Mouse (Mus musculus): ENCODE data around the gene Sfrp2. TPM values are rescaled to one million over a fixed set of nuclear protein-coding genes. Genes with fewer than 3 reads are reported as not detected.

The Sfrp2 gene
- not detected in 2 replicates for polyA plus RNA-seq (2011; ENCODE audit: insufficient read depth, insufficient read length, low replicate concordance, missing spikeins)

DNA sequence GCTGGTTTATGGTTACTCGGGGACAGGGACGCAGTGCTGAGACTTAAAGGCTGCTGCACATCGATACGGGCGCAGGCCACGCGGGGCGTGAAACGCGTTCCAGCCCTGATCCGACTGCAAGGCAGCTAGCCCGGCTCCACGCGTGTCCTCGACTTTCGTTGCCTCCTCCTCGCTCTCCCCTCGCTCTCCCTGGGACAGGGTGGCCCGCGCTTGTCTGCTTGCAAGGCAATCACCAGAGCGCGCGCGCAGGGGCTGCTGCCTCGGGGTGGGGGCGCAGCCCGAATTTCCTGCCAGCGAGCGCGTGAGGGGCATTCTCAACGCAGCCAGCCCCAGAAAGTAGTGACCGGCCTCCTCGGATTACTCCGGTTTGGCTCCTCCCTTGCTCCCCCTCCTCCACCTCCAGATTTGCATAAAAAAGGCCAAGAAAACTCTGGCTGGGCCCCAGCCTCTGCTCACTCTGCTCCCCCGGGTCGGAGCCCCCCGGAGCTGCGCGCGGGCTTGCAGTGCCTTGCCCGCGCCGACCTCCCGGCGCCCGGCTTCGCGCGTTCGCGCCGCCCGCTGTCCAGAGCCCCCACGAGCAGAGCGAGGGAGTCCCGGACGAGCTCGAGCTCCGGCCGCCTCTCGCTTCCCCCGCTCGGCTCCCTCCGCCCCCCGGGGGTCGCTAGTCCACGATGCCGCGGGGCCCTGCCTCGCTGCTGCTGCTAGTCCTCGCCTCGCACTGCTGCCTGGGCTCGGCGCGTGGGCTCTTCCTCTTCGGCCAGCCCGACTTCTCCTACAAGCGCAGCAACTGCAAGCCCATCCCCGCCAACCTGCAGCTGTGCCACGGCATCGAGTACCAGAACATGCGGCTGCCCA, at the start of gene Sfrp2:
TSS of gene Sfrp2 (plus strand) at position 451 of the 855 bp plus-strand sequence.
- 2% methylated on average over 82 of the region's 82 CpGs for WGBS
- TF ChIP-seq POLR2A (IDR thresholded peaks at IDR 0.05; ENCODE audit: borderline replicate concordance, control insufficient read depth, low read depth, low read length), result no peak
- TF ChIP-seq CTCF (IDR thresholded peaks at IDR 0.05; ENCODE audit: control insufficient read depth, insufficient read depth, low read length), result no peak
- Histone ChIP-seq H3K27ac (ENCODE audit: control insufficient read depth, insufficient read depth, low read depth, low read length, poor library complexity) (no peak within 1 kb of the TSS), H3K4me1 (ENCODE audit: control insufficient read depth, insufficient read depth, low read length) (no peaks in the 10 kb centered on the region), H3K4me3 (replicated peaks; ENCODE audit: control insufficient read depth, low read depth, low read length) (no peak within 1 kb of the TSS)

DNA sequence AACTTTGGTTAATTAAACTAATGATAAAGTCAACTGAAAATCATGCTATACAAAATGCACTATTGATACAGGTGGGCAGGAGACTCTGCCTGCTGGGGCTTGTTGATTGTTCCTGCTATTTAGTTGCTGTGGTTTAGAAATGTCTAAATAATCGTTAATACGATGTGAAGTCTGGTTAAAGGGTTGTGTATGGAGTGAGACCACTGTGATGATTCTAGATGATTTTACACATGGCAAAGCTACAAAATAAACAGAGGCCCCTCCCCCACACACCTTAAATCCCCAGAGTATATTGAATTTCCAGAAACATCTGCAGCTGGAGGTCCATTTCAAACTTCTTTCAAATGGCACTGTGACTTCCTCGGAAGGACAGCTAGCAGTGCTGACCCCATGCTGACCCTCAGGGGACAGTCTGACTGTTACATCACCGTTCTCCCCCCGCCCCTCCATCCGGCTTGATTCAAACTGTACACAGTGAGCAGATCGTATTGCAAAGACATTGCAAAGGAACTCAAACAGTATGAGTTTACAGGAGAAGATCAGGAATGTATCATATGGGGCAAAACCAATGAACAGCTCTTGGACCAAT, 48.4 kb upstream of the Sfrp2 start:
- H3K4me1 ChIP-seq (ENCODE audit: control insufficient read depth, insufficient read depth, low read length), result no peaks in the 10 kb centered on the region
- H3K27ac ChIP-seq (ENCODE audit: control insufficient read depth, insufficient read depth, low read depth, low read length, poor library complexity), result no peak overlapping the region
- H3K4me3 ChIP-seq (replicated peaks; ENCODE audit: control insufficient read depth, low read depth, low read length), result no peak overlapping the region
- whole genome bisulfite sequencing, result 76% methylated on average over 7 of the region's 7 CpGs
- no peak for TF ChIP-seq POLR2A (IDR thresholded peaks at IDR 0.05; ENCODE audit: borderline replicate concordance, control insufficient read depth, low read depth, low read length)
- TF ChIP-seq CTCF (IDR thresholded peaks at IDR 0.05; ENCODE audit: control insufficient read depth, insufficient read depth, low read length), result no peak

DNA sequence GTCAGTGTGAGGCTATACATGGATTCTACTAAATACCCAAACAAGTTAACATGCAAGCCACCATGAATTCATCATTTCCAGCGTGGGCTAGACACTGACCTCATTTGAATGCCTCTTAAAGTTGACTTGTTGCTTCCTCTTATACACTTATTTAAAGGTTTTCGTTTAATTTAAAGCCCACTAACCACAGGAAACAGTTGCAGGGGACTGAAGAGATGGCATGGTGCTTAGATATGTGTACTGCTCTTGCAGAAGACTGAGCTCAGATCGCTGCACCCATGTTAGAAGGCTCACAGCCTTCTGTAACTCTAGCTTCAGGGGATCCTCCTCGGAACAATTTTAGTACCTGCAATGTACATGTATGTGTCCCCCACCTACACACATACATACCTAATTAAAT, 47.5 kb upstream of the Sfrp2 start:
- WGBS, result 2% methylated on average over 4 of the region's 4 CpGs

DNA sequence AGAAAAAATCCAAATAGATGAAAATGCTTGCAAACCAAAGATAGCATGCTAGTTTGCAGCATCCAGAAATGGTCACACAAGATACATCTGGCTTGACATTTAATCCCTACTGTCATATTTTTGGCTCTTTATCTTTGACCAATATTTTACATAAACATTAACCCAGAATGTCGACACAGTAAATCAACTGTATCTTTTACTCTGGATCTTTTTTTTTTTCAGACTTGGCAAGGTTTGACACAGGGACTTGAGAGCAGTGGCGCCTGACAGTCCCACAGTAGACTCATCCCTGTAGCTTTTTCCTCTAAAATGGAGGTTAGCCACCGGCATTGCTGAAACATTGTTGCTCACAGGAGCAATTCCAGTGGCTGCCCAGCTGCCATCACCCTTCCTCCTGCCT, 37.9 kb upstream of the Sfrp2 start:
- TF ChIP-seq POLR2A (IDR thresholded peaks at IDR 0.05; ENCODE audit: borderline replicate concordance, control insufficient read depth, low read depth, low read length) (no peak), CTCF (IDR thresholded peaks at IDR 0.05; ENCODE audit: control insufficient read depth, insufficient read depth, low read length) (no peak)
- 65% methylated on average over 3 of the region's 3 CpGs for WGBS
- Histone ChIP-seq H3K4me3 (replicated peaks; ENCODE audit: control insufficient read depth, low read depth, low read length) (no peak overlapping the region), H3K27ac (ENCODE audit: control insufficient read depth, insufficient read depth, low read depth, low read length, poor library complexity) (no peak overlapping the region), H3K4me1 (ENCODE audit: control insufficient read depth, insufficient read depth, low read length) (no peaks in the 10 kb centered on the region)

More for the DNA sequence above, 47.5 kb upstream of the Sfrp2 start:
- TF ChIP-seq CTCF (IDR thresholded peaks at IDR 0.05; ENCODE audit: control insufficient read depth, insufficient read depth, low read length), result no peak
- TF ChIP-seq POLR2A (IDR thresholded peaks at IDR 0.05; ENCODE audit: borderline replicate concordance, control insufficient read depth, low read depth, low read length), result no peak
- no peak overlapping the region for H3K4me3 ChIP-seq (replicated peaks; ENCODE audit: control insufficient read depth, low read depth, low read length)
- no peaks in the 10 kb centered on the region for H3K4me1 ChIP-seq (ENCODE audit: control insufficient read depth, insufficient read depth, low read length)
- H3K27ac ChIP-seq (ENCODE audit: control insufficient read depth, insufficient read depth, low read depth, low read length, poor library complexity), result no peak overlapping the region

DNA sequence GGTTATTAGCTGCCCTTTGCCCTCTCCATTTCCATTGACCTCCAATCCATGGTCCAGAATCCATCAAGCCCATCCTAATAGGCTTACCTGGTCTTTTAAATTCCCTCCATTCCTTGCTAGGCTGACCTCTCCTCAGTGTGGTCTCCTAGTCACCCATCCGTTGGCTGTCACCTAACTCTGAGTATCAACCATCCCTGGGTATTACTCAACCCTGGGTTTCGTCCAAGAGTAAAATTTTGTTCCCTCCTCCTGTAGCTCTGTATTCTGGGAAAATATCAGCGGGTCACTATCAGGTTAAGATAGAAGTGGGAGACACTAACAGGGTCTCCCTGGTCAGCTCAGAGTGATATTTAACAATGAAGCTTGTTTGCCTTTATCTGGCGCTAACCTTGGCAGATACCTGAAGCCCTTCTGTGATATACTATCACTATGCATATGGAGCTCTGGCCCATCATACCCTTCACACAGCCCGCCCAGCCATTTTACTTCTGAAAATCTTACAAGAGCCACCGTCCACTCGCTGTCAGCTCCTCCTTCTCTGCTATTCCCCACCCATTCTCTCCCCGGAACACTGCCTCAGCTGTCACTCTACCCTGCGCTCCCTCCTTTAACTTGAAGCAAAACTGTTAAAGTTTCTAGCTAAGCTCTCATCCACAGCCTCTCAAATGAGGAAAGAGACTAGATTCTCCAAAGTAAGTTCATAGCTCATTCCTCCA, 37.3 kb upstream of the Sfrp2 start:
- H3K4me3 ChIP-seq (replicated peaks; ENCODE audit: control insufficient read depth, low read depth, low read length), result no peak overlapping the region
- no peak for TF ChIP-seq POLR2A (IDR thresholded peaks at IDR 0.05; ENCODE audit: borderline replicate concordance, control insufficient read depth, low read depth, low read length)
- TF ChIP-seq CTCF (IDR thresholded peaks at IDR 0.05; ENCODE audit: control insufficient read depth, insufficient read depth, low read length), result no peak
- WGBS, result 84% methylated on average over 9 of the region's 9 CpGs
- no peaks in the 10 kb centered on the region for H3K4me1 ChIP-seq (ENCODE audit: control insufficient read depth, insufficient read depth, low read length)
- H3K27ac ChIP-seq (ENCODE audit: control insufficient read depth, insufficient read depth, low read depth, low read length, poor library complexity), result no peak overlapping the region

DNA sequence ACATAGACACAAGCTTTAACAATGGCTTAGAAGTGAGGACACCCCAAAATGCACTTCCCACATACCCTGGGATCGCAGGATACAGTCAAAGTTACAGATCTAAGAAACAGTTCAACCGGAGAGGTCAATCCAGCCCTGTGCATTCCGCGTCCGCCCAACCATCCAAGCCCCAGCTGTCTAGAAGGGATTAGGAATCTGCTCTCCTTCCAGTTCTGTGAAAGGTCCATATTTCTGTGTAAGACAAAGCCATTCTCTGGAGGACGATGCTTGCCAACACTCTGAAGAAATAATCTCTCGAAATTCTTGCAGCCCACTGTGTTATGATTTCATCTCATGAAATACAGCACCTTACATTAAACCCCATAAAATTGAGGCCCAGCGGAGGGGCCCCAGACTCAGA, 32.1 kb upstream of the Sfrp2 start:
- Histone ChIP-seq H3K27ac (ENCODE audit: control insufficient read depth, insufficient read depth, low read depth, low read length, poor library complexity) (no peak overlapping the region), H3K4me1 (ENCODE audit: control insufficient read depth, insufficient read depth, low read length) (no peaks in the 10 kb centered on the region), H3K4me3 (replicated peaks; ENCODE audit: control insufficient read depth, low read depth, low read length) (no peak overlapping the region)
- no peak for TF ChIP-seq CTCF (IDR thresholded peaks at IDR 0.05; ENCODE audit: control insufficient read depth, insufficient read depth, low read length)
- no peak for TF ChIP-seq POLR2A (IDR thresholded peaks at IDR 0.05; ENCODE audit: borderline replicate concordance, control insufficient read depth, low read depth, low read length)
- 84% methylated on average over 8 of the region's 8 CpGs for WGBS

DNA sequence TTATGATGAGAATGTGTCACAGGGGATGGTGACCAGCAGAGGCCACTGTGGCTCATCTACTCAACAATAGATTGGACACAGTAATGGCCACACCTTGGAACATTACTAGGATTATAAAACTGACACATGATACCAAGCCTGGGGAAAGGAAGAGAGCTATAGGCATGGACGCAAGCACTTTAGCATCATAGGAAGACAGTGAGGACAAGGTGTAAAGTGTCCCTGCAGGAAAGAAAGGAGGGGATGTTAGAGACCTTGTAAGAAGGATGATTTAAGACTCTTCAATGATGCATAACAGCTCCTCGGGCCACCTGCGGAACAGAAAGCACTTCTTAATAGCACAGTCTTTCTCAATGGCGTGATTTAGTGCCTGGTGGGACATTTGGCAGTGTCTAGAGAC, 29.1 kb upstream of the Sfrp2 start:
- H3K27ac ChIP-seq (ENCODE audit: control insufficient read depth, insufficient read depth, low read depth, low read length, poor library complexity), result no peak overlapping the region
- TF ChIP-seq CTCF (IDR thresholded peaks at IDR 0.05; ENCODE audit: control insufficient read depth, insufficient read depth, low read length), result no peak
- TF ChIP-seq POLR2A (IDR thresholded peaks at IDR 0.05; ENCODE audit: borderline replicate concordance, control insufficient read depth, low read depth, low read length), result no peak
- 96% methylated on average over 4 of the region's 4 CpGs for WGBS
- H3K4me1 ChIP-seq (ENCODE audit: control insufficient read depth, insufficient read depth, low read length), result no peaks in the 10 kb centered on the region
- no peak overlapping the region for H3K4me3 ChIP-seq (replicated peaks; ENCODE audit: control insufficient read depth, low read depth, low read length)

DNA sequence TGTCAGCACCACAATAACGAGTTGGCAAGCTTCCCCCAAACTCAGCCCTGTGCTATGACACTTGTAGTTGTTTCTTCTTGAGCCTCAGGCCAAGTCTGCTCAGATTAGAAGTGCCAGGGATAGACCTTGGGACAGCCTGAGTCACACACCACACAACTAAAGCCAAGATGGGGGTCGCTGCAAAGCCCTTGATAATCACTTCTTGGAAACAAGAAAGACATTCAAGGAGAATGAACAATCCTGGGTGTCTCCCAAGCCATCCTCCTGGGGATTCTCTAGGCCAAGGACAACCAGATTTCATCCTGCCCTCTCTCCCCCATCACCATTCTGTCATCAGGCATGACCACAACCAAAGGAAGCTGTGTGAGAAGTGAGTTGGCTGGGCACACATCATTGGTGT, 25.9 kb upstream of the Sfrp2 start:
- Histone ChIP-seq H3K4me1 (ENCODE audit: control insufficient read depth, insufficient read depth, low read length) (no peaks in the 10 kb centered on the region), H3K4me3 (replicated peaks; ENCODE audit: control insufficient read depth, low read depth, low read length) (no peak overlapping the region), H3K27ac (ENCODE audit: control insufficient read depth, insufficient read depth, low read depth, low read length, poor library complexity) (no peak overlapping the region)
- TF ChIP-seq CTCF (IDR thresholded peaks at IDR 0.05; ENCODE audit: control insufficient read depth, insufficient read depth, low read length) (no peak), POLR2A (IDR thresholded peaks at IDR 0.05; ENCODE audit: borderline replicate concordance, control insufficient read depth, low read depth, low read length) (no peak)
- 61% methylated on average over 2 of the region's 2 CpGs for WGBS

Measured in bone marrow, adult 2 months (tissue).